8 mouse cellular contexts compared by ENCODE assay signal in genomic region chr8:80880196-80881106, GRCm38 (mm10). TPM values are rescaled to one million over a fixed set of nuclear protein-coding genes. Genes with fewer than 3 reads are reported as not detected.
A peak's percentile ranks its signal among the peaks of the same experiment; 100 is the strongest.
DNase-seq lines count a peak whose midpoint lies in the region; ATAC-seq lines count a peak whose summit lies in the region.

TSS of gene Gab1 (minus strand) at chr8:80880519.

- H3K9me3 ChIP-seq in hindbrain, embryonic 16.5 days (ENCODE audit: control insufficient read depth, low read length) = no peaks in the 10 kb centered on the region

- ATAC-seq in hindbrain, embryonic 16.5 days = peak; percentile 97

- H3K36me3 ChIP-seq in hindbrain, embryonic 16.5 days (ENCODE audit: control insufficient read depth, insufficient read depth, low read length) = no peaks in the 10 kb centered on the region

- peak within 1 kb of the TSS; percentile 81 for H3K4me2 ChIP-seq in hindbrain, embryonic 16.5 days (ENCODE audit: low read length)

- H3K4me1 ChIP-seq in hindbrain, embryonic 16.5 days (ENCODE audit: control insufficient read depth, insufficient read depth, low read depth, low read length) = peaks cover 17% of the 10 kb centered on the region

- peak; percentile 93 for DNase-seq in adrenal gland, postnatal 10 days
- peak; percentile 95 for DNase-seq in embryo, embryonic 10 days (ENCODE audit: low spot score)
- DNase-seq in gastrocnemius, postnatal 10 days = peak; percentile 92
- peak; percentile 68 to 71 for DNase-seq in left cerebral cortex, adult 8-10 months (ENCODE audit: low spot score in 2 of 2)
- DNase-seq in lung, postnatal 4 days = peak; percentile 93 to 97
- peak; percentile 93 for DNase-seq in right cerebral cortex, postnatal 10 days (ENCODE audit: low spot score in 2 of 2)
- peak; percentile 87 to 92 for DNase-seq in urinary bladder, postnatal 36 days (ENCODE audit: low spot score in 2 of 2)

- no peaks in the 10 kb centered on the region; the same call in 1 of the 2 replicates for H3K27me3 ChIP-seq in hindbrain, embryonic 16.5 days (replicated peaks; ENCODE audit: control insufficient read depth, insufficient read depth, low read length)

- H3K9ac ChIP-seq in hindbrain, embryonic 16.5 days (ENCODE audit: low read depth, low read length) = peak within 1 kb of the TSS; percentile 83

- H3K27ac ChIP-seq in hindbrain, embryonic 16.5 days (ENCODE audit: low read depth, low read length) = peak within 1 kb of the TSS; percentile 94

- H3K4me3 ChIP-seq in hindbrain, embryonic 16.5 days (ENCODE audit: low read length) = peak within 1 kb of the TSS; percentile 79

- WGBS in hindbrain, embryonic 16.5 days = under 1% methylated on average over 59 of the region's 70 CpGs

RNA-seq across cellular contexts. Expression of gene Gab1, which starts in this region (rescaled TPM):
- 10 to 100 TPM; 18.4 to 24.3 TPM for total RNA-seq in adrenal gland, postnatal 10 days (2021)
- total RNA-seq in gastrocnemius, postnatal 10 days (2021) = 10 to 100 TPM; 20.0 to 23.0 TPM
- 9.3 and 13.1 TPM in 2 replicates for polyA plus RNA-seq in hindbrain, embryonic 16.5 days (2015; fragmentation: Nextera tagmentation; extraction: Ambion mirVana)
- 10 to 100 TPM; 17.7 to 23.4 (median 20.4) TPM for total RNA-seq in left cerebral cortex, adult 8-10 months (2022)

Comparison
In these comparisons a context has a peak if more than half of its experiments do, and no peak if none do; other contexts are left out.
1. Peak in every context shown above with its lines: DNase-seq, ATAC-seq, H3K4me3 ChIP-seq and H3K27ac ChIP-seq.